Mouse (Mus musculus): ENCODE data around the gene Tmem107. TPM values are rescaled to one million over a fixed set of nuclear protein-coding genes. Genes with fewer than 3 reads are reported as not detected.

Tmem107 gene
- total and polyA plus RNA-seq, 2 experiments from 2014 or later: 28.6 to 135 TPM

DNA sequence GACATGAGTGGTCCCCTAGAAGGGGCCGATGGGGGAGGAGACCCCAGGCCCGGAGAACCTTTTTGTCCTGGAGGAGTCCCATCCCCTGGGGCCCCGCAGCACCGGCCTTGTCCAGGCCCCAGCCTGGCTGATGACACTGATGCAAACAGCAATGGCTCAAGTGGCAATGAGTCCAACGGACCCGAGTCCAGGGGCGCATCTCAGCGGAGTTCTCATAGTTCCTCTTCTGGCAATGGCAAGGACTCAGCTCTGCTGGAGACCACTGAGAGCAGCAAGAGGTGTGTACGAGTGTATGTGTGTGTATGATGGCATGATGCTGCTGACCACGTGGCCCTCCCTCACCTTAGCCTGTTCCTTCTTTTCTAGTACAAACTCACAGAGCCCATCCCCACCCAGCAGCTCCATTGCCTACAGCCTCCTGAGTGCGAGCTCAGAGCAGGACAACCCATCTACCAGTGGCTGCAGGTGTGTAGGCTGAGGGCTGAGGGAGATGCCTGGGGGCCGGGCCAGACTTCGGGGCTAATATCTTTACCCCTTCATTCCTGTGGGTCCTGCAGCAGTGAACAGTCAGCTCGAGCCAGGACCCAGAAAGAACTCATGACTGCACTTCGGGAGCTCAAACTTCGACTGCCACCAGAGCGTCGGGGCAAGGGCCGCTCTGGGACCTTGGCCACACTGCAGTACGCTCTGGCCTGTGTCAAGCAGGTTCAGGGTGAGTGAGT lies 30.2 kb downstream of the Tmem107 start:
- Histone ChIP-seq H3K4me3 (ENCODE audit: low read length) (peak overlapping the region; percentile 61), H3K27me3 (ENCODE audit: insufficient read depth, low read length) (no peaks in the 10 kb centered on the region), H3K9ac (replicated peaks; ENCODE audit: low read length) (peak overlapping the region; percentile 77; the same call in 1 of the 2 replicates), H3K27ac (no peak overlapping the region; the same call in 1 of the 2 replicates), H3K9me3 (ENCODE audit: low read length) (no peaks in the 10 kb centered on the region), H3K4me2 (ENCODE audit: low read depth, low read length) (peak overlapping the region; percentile 98), H3K36me3 (ENCODE audit: insufficient read depth, low read length) (peaks cover 52% of the 10 kb centered on the region), H3K4me1 (ENCODE audit: insufficient read depth, low read length) (peaks cover 27% of the 10 kb centered on the region; the same call in 1 of the 2 replicates)
- no peak for ATAC-seq
- no peak for TF ChIP-seq CTCF (IDR thresholded peaks at IDR 0.05; ENCODE audit: low read depth)
- no peak for DNase-seq (ENCODE audit: low spot score)
- WGBS: 89% methylated on average over 20 of the region's 20 CpGs

DNA sequence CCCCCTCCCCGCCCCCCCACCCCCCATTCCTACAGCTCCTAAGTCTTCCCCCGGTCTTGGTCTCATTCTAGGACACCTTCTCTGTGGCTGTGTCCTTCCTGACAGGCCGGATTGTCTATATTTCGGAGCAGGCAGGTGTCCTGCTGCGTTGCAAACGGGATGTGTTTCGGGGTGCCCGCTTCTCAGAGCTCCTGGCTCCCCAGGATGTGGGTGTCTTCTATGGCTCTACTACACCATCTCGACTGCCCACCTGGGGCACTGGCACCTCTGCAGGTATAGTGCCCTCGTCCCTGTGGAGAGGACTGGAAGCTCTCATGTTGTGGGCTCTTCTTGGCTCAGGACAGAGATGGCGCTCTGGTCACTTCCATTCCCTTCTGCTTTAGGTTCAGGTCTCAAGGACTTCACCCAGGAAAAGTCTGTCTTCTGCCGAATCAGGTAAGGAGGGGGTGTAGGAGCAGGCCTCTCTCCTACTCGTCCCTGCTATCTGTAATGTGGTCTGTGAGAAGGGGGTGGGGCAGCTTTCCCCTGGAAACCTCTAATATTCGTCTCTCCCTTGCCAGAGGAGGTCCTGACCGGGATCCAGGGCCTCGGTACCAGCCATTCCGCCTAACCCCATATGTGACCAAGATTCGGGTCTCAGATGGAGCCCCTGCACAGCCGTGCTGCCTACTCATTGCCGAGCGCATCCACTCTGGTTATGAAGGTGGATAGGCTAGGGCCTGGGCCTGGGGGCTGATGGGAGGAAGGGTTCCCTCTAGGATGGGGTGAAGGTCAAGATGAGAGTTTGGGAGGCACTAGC lies 31.2 kb downstream of the Tmem107 start:
- H3K36me3 ChIP-seq (ENCODE audit: insufficient read depth, low read length): peaks cover 62% of the 10 kb centered on the region
- TF ChIP-seq CTCF (IDR thresholded peaks at IDR 0.05; ENCODE audit: low read depth): no peak
- WGBS: 90% methylated on average over 21 of the region's 21 CpGs
- no peaks in the 10 kb centered on the region for H3K9me3 ChIP-seq (ENCODE audit: low read length)
- H3K27me3 ChIP-seq (ENCODE audit: insufficient read depth, low read length): no peaks in the 10 kb centered on the region
- H3K9ac ChIP-seq (replicated peaks; ENCODE audit: low read length): no peak overlapping the region
- no peak for DNase-seq (ENCODE audit: low spot score)
- ATAC-seq: no peak
- no peak overlapping the region for H3K27ac ChIP-seq
- H3K4me3 ChIP-seq (ENCODE audit: low read length): no peak overlapping the region
- peaks cover 24% of the 10 kb centered on the region; the same call in 1 of the 2 replicates for H3K4me1 ChIP-seq (ENCODE audit: insufficient read depth, low read length)
- no peak overlapping the region for H3K4me2 ChIP-seq (ENCODE audit: low read depth, low read length)

DNA sequence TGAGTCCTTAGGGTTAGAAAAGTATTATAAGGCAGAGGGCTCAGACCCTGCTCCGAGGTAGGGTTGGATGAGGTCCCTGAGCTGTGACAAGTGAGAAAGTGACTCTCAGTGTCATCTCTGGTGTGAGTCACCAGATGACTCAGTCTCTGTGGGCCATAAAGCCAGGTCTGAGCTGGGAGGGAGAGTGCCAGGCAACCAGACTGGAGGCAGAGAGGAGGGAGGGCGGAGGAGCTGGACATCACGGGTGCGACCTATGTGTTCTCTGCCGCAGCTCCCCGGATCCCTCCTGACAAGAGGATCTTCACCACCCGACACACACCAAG lies 31.8 kb downstream of the Tmem107 start:
- Histone ChIP-seq H3K4me3 (ENCODE audit: low read length) (no peak overlapping the region), H3K4me2 (ENCODE audit: low read depth, low read length) (no peak overlapping the region), H3K36me3 (ENCODE audit: insufficient read depth, low read length) (peaks cover 67% of the 10 kb centered on the region), H3K9ac (replicated peaks; ENCODE audit: low read length) (no peak overlapping the region), H3K4me1 (ENCODE audit: insufficient read depth, low read length) (peaks cover 23% of the 10 kb centered on the region; the same call in 1 of the 2 replicates), H3K9me3 (ENCODE audit: low read length) (no peaks in the 10 kb centered on the region), H3K27me3 (ENCODE audit: insufficient read depth, low read length) (no peaks in the 10 kb centered on the region), H3K27ac (no peak overlapping the region)
- TF ChIP-seq CTCF (IDR thresholded peaks at IDR 0.05; ENCODE audit: low read depth): no peak
- WGBS: 86% methylated on average over 7 of the region's 7 CpGs
- ATAC-seq (no peak), DNase-seq (ENCODE audit: low spot score) (no peak)

DNA sequence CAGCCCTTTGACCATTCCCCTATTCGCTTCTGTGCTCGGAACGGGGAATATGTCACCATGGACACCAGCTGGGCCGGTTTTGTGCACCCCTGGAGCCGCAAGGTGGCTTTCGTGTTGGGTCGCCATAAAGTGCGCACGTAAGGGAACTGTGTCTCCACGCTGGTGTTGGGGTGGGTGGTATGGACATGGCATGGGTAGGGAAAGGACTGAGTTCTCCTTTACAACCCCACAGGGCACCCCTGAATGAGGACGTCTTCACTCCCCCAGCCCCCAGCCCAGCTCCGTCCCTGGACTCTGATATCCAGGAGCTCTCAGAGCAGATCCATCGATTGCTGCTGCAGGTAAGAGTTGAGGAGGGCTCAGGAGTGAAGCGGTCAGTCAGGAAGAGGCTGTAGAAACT lies 32.5 kb downstream of the Tmem107 start:
- H3K27ac ChIP-seq: no peak overlapping the region
- no peak for ATAC-seq
- peaks cover 74% of the 10 kb centered on the region for H3K36me3 ChIP-seq (ENCODE audit: insufficient read depth, low read length)

DNA sequence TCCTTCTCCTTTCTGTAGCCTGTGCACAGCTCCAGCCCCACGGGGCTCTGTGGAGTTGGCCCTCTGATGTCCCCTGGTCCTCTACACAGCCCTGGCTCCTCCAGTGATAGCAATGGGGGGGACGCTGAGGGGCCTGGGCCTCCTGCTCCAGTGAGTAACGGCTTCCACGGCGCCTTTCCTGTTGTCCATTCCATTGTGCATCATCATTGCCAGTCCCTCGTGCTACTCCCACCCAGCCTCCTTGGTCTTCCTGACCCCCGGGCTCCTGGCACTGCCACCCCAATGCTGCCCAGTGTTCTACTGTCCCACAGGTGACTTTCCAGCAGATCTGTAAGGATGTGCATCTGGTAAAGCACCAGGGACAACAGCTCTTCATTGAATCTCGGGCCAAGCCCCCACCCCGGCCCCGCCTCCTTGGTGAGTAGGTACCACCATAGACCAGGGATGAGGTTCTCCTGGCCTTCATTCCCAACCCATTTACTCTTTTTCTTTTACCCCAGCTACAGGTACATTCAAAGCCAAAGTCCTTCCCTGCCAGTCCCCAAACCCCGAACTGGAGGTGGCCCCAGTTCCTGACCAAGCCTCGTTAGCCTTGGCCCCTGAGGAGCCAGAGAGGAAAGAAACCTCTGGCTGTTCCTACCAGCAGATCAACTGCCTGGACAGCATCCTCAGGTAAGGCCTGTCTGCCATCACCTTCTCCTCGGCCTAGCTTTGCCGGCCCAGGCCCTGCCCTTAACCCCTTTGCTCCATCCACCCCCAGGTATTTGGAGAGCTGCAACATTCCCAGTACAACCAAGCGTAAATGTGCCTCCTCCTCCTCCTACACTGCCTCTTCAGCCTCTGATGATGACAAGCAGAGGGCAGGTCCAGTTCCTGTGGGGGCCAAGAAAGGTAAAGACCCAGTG lies 33.2 kb downstream of the Tmem107 start:
- 90% methylated on average over 15 of the region's 15 CpGs for WGBS
- Histone ChIP-seq H3K9me3 (ENCODE audit: low read length) (no peaks in the 10 kb centered on the region), H3K4me1 (ENCODE audit: insufficient read depth, low read length) (peaks cover 11% of the 10 kb centered on the region; the same call in 1 of the 2 replicates), H3K27ac (no peak overlapping the region), H3K4me2 (ENCODE audit: low read depth, low read length) (no peak overlapping the region), H3K4me3 (ENCODE audit: low read length) (no peak overlapping the region), H3K36me3 (ENCODE audit: insufficient read depth, low read length) (peaks cover 81% of the 10 kb centered on the region), H3K27me3 (ENCODE audit: insufficient read depth, low read length) (no peaks in the 10 kb centered on the region), H3K9ac (replicated peaks; ENCODE audit: low read length) (no peak overlapping the region)
- TF ChIP-seq CTCF (IDR thresholded peaks at IDR 0.05; ENCODE audit: low read depth): no peak
- ATAC-seq: no peak
- no peak for DNase-seq (ENCODE audit: low spot score)

More for the DNA sequence above, 32.5 kb downstream of the Tmem107 start:
- 92% methylated on average over 14 of the region's 14 CpGs for WGBS
- no peak for TF ChIP-seq CTCF (IDR thresholded peaks at IDR 0.05; ENCODE audit: low read depth)
- Histone ChIP-seq H3K9me3 (ENCODE audit: low read length) (no peaks in the 10 kb centered on the region), H3K9ac (replicated peaks; ENCODE audit: low read length) (no peak overlapping the region), H3K4me2 (ENCODE audit: low read depth, low read length) (no peak overlapping the region), H3K4me3 (ENCODE audit: low read length) (no peak overlapping the region), H3K4me1 (ENCODE audit: insufficient read depth, low read length) (peaks cover 16% of the 10 kb centered on the region; the same call in 1 of the 2 replicates), H3K27me3 (ENCODE audit: insufficient read depth, low read length) (no peaks in the 10 kb centered on the region)
- no peak for DNase-seq (ENCODE audit: low spot score)

DNA sequence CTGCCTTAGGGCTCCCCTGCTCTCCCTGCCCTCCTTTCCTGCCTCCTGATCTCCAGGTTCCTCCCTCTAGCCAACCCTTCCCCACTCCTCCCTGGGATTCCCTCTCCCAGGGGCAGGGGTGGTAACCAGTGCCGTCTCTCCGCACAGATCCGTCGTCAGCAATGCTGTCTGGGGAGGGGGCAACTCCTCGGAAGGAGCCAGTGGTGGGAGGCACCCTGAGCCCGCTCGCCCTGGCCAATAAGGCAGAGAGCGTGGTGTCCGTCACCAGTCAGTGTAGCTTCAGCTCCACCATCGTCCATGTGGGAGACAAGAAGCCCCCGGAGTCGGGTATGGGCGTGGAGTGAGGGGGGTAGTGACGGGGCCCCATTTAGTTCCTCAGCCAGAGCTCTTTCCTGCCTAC lies 33.9 kb downstream of the Tmem107 start:
- peaks cover 88% of the 10 kb centered on the region for H3K36me3 ChIP-seq (ENCODE audit: insufficient read depth, low read length)
- no peak overlapping the region for H3K27ac ChIP-seq
- no peak overlapping the region for H3K4me3 ChIP-seq (ENCODE audit: low read length)
- H3K4me2 ChIP-seq (ENCODE audit: low read depth, low read length): no peak overlapping the region
- H3K9me3 ChIP-seq (ENCODE audit: low read length): no peaks in the 10 kb centered on the region
- DNase-seq (ENCODE audit: low spot score): no peak
- no peak for TF ChIP-seq CTCF (IDR thresholded peaks at IDR 0.05; ENCODE audit: low read depth)
- H3K27me3 ChIP-seq (ENCODE audit: insufficient read depth, low read length): no peaks in the 10 kb centered on the region
- ATAC-seq: no peak
- WGBS: 86% methylated on average over 13 of the region's 14 CpGs
- H3K9ac ChIP-seq (replicated peaks; ENCODE audit: low read length): no peak overlapping the region
- H3K4me1 ChIP-seq (ENCODE audit: insufficient read depth, low read length): peaks cover 11% of the 10 kb centered on the region; the same call in 1 of the 2 replicates
